Mouse (Mus musculus): ENCODE data around the gene Spin1. TPM values are rescaled to one million over a fixed set of nuclear protein-coding genes. Genes with fewer than 3 reads are reported as not detected.

Gene Spin1
- polyA plus RNA-seq, 1 experiment from 2014 or later = 97.3 TPM

- no peaks in the 10 kb centered on the region for H3K27me3 ChIP-seq (replicated peaks; ENCODE audit: control insufficient read depth, insufficient read depth, low read length)
- no peak for DNase-seq (ENCODE audit: low spot score)
- peaks cover 8% of the 10 kb centered on the region; the same call in 1 of the 2 replicates for H3K4me1 ChIP-seq (replicated peaks; ENCODE audit: control insufficient read depth, insufficient read depth, low read length)
- no peak overlapping the region for H3K27ac ChIP-seq (ENCODE audit: low read depth)
- WGBS = 77% methylated on average over 4 of the region's 4 CpGs
- no peaks in the 10 kb centered on the region for H3K9me3 ChIP-seq (ENCODE audit: control insufficient read depth, low read length)
- ATAC-seq (replicated peaks; ENCODE audit: low FRiP score, low TSS enrichment, low read depth) = no peak
- no peak overlapping the region for H3K9ac ChIP-seq (ENCODE audit: low read length)
- no peak overlapping the region for H3K4me3 ChIP-seq (ENCODE audit: low read depth, low read length)
- no peak overlapping the region for H3K4me2 ChIP-seq (ENCODE audit: low read length)
- H3K36me3 ChIP-seq (ENCODE audit: control insufficient read depth, insufficient read depth, low read length) = no peaks in the 10 kb centered on the region
These were observed 12.5 kb upstream of the Spin1 start for GRCm38 (mm10) chr13:51088207-51088606.

- WGBS = 76% methylated on average over 4 of the region's 4 CpGs
- H3K4me2 ChIP-seq (ENCODE audit: low read length) = no peak overlapping the region
- peaks cover 8% of the 10 kb centered on the region; the same call in 1 of the 2 replicates for H3K4me1 ChIP-seq (replicated peaks; ENCODE audit: control insufficient read depth, insufficient read depth, low read length)
- H3K9ac ChIP-seq (ENCODE audit: low read length) = no peak overlapping the region
- ATAC-seq (replicated peaks; ENCODE audit: low FRiP score, low TSS enrichment, low read depth) (no peak), DNase-seq (ENCODE audit: low spot score) (no peak)
- no peak overlapping the region for H3K27ac ChIP-seq (ENCODE audit: low read depth)
- H3K36me3 ChIP-seq (ENCODE audit: control insufficient read depth, insufficient read depth, low read length) = no peaks in the 10 kb centered on the region
- no peaks in the 10 kb centered on the region for H3K9me3 ChIP-seq (ENCODE audit: control insufficient read depth, low read length)
- no peaks in the 10 kb centered on the region for H3K27me3 ChIP-seq (replicated peaks; ENCODE audit: control insufficient read depth, insufficient read depth, low read length)
- no peak overlapping the region for H3K4me3 ChIP-seq (ENCODE audit: low read depth, low read length)
These were observed 11.6 kb upstream of the Spin1 start for GRCm38 (mm10) chr13:51089058-51089457.

- ATAC-seq (replicated peaks; ENCODE audit: low FRiP score, low TSS enrichment, low read depth) = no peak
- WGBS = 40% methylated on average over 5 of the region's 5 CpGs
- Histone ChIP-seq H3K4me2 (ENCODE audit: low read length) (no peak overlapping the region), H3K27me3 (replicated peaks; ENCODE audit: control insufficient read depth, insufficient read depth, low read length) (no peaks in the 10 kb centered on the region), H3K27ac (ENCODE audit: low read depth) (no peak overlapping the region), H3K36me3 (ENCODE audit: control insufficient read depth, insufficient read depth, low read length) (no peaks in the 10 kb centered on the region), H3K4me3 (ENCODE audit: low read depth, low read length) (no peak overlapping the region), H3K9me3 (ENCODE audit: control insufficient read depth, low read length) (no peaks in the 10 kb centered on the region), H3K9ac (ENCODE audit: low read length) (no peak overlapping the region), H3K4me1 (replicated peaks; ENCODE audit: control insufficient read depth, insufficient read depth, low read length) (peaks cover 8% of the 10 kb centered on the region; the same call in 1 of the 2 replicates)
- DNase-seq (ENCODE audit: low spot score) = no peak
These were observed 10.5 kb upstream of the Spin1 start for GRCm38 (mm10) chr13:51090105-51090661.

- WGBS = 92% methylated on average over 5 of the region's 5 CpGs
- no peak for ATAC-seq (replicated peaks; ENCODE audit: low FRiP score, low TSS enrichment, low read depth)
- peaks cover 8% of the 10 kb centered on the region; the same call in 1 of the 2 replicates for H3K4me1 ChIP-seq (replicated peaks; ENCODE audit: control insufficient read depth, insufficient read depth, low read length)
These were observed 7.2 kb upstream of the Spin1 start for GRCm38 (mm10) chr13:51093430-51093829.

GRCm38 (mm10) chr13:51094323-51095195 lies 6.1 kb upstream of the Spin1 start:
- ATAC-seq (replicated peaks; ENCODE audit: low FRiP score, low TSS enrichment, low read depth) = 0 out of 2 replicates have a peak, but pooled peaks have one; percentile 32
- WGBS = 77% methylated on average over 16 of the region's 16 CpGs

More at GRCm38 (mm10) chr13:51093430-51093829, 7.2 kb upstream of the Spin1 start:
- no peak for DNase-seq (ENCODE audit: low spot score)
- no peak overlapping the region for H3K27ac ChIP-seq (ENCODE audit: low read depth)
- no peaks in the 10 kb centered on the region for H3K27me3 ChIP-seq (replicated peaks; ENCODE audit: control insufficient read depth, insufficient read depth, low read length)
- no peaks in the 10 kb centered on the region for H3K36me3 ChIP-seq (ENCODE audit: control insufficient read depth, insufficient read depth, low read length)
- no peak overlapping the region for H3K4me2 ChIP-seq (ENCODE audit: low read length)
- no peak overlapping the region for H3K9ac ChIP-seq (ENCODE audit: low read length)
- no peaks in the 10 kb centered on the region for H3K9me3 ChIP-seq (ENCODE audit: control insufficient read depth, low read length)
- no peak overlapping the region for H3K4me3 ChIP-seq (ENCODE audit: low read depth, low read length)

GRCm38 (mm10) chr13:51095196-51095715 lies 5.4 kb upstream of the Spin1 start:
- 69% methylated on average over 7 of the region's 7 CpGs for WGBS
- Histone ChIP-seq H3K4me3 (ENCODE audit: low read depth, low read length) (no peak overlapping the region), H3K4me1 (replicated peaks; ENCODE audit: control insufficient read depth, insufficient read depth, low read length) (peaks cover 7% of the 10 kb centered on the region; the same call in 1 of the 2 replicates), H3K9me3 (ENCODE audit: control insufficient read depth, low read length) (no peaks in the 10 kb centered on the region), H3K9ac (ENCODE audit: low read length) (no peak overlapping the region), H3K27me3 (replicated peaks; ENCODE audit: control insufficient read depth, insufficient read depth, low read length) (no peaks in the 10 kb centered on the region), H3K27ac (ENCODE audit: low read depth) (no peak overlapping the region), H3K36me3 (ENCODE audit: control insufficient read depth, insufficient read depth, low read length) (no peaks in the 10 kb centered on the region), H3K4me2 (ENCODE audit: low read length) (no peak overlapping the region)
- no peak for DNase-seq (ENCODE audit: low spot score)
- no peak for ATAC-seq (replicated peaks; ENCODE audit: low FRiP score, low TSS enrichment, low read depth)

More at GRCm38 (mm10) chr13:51094323-51095195, 6.1 kb upstream of the Spin1 start:
- Histone ChIP-seq H3K9ac (ENCODE audit: low read length) (no peak overlapping the region), H3K27ac (ENCODE audit: low read depth) (no peak overlapping the region), H3K9me3 (ENCODE audit: control insufficient read depth, low read length) (no peaks in the 10 kb centered on the region), H3K27me3 (replicated peaks; ENCODE audit: control insufficient read depth, insufficient read depth, low read length) (no peaks in the 10 kb centered on the region), H3K4me2 (ENCODE audit: low read length) (no peak overlapping the region), H3K4me3 (ENCODE audit: low read depth, low read length) (no peak overlapping the region), H3K4me1 (replicated peaks; ENCODE audit: control insufficient read depth, insufficient read depth, low read length) (peaks cover 8% of the 10 kb centered on the region; the same call in 1 of the 2 replicates), H3K36me3 (ENCODE audit: control insufficient read depth, insufficient read depth, low read length) (no peaks in the 10 kb centered on the region)
- DNase-seq (ENCODE audit: low spot score) = no peak

GRCm38 (mm10) chr13:51096644-51097043 lies 4.0 kb upstream of the Spin1 start:
- H3K4me1 ChIP-seq (replicated peaks; ENCODE audit: control insufficient read depth, insufficient read depth, low read length) = 0 out of 2 replicates have a peak, but pooled peaks cover 2% of the 10 kb centered on the region
- H3K27ac ChIP-seq (ENCODE audit: low read depth) = no peak overlapping the region
- no peaks in the 10 kb centered on the region for H3K36me3 ChIP-seq (ENCODE audit: control insufficient read depth, insufficient read depth, low read length)
- no peak for DNase-seq (ENCODE audit: low spot score)
- H3K4me3 ChIP-seq (ENCODE audit: low read depth, low read length) = no peak overlapping the region
- no peak overlapping the region for H3K9ac ChIP-seq (ENCODE audit: low read length)
- H3K27me3 ChIP-seq (replicated peaks; ENCODE audit: control insufficient read depth, insufficient read depth, low read length) = no peaks in the 10 kb centered on the region
- ATAC-seq (replicated peaks; ENCODE audit: low FRiP score, low TSS enrichment, low read depth) = no peak
- 90% methylated on average over 6 of the region's 6 CpGs for WGBS
- no peaks in the 10 kb centered on the region for H3K9me3 ChIP-seq (ENCODE audit: control insufficient read depth, low read length)
- no peak overlapping the region for H3K4me2 ChIP-seq (ENCODE audit: low read length)

- H3K9ac ChIP-seq (ENCODE audit: low read length) = peak overlapping the region; percentile 98
- H3K27me3 ChIP-seq (replicated peaks; ENCODE audit: control insufficient read depth, insufficient read depth, low read length) = no peaks in the 10 kb centered on the region
- H3K9me3 ChIP-seq (ENCODE audit: control insufficient read depth, low read length) = 0 out of 2 replicates have a peak, but pooled peaks cover 4% of the 10 kb centered on the region
- peak overlapping the region; percentile 95 for H3K27ac ChIP-seq (ENCODE audit: low read depth)
- no peaks in the 10 kb centered on the region for H3K36me3 ChIP-seq (ENCODE audit: control insufficient read depth, insufficient read depth, low read length)
- no peak for ATAC-seq (replicated peaks; ENCODE audit: low FRiP score, low TSS enrichment, low read depth)
- H3K4me2 ChIP-seq (ENCODE audit: low read length) = peak overlapping the region; percentile 95
- peak; percentile 59 for DNase-seq (ENCODE audit: low spot score)
- peak overlapping the region; percentile 77 for H3K4me3 ChIP-seq (ENCODE audit: low read depth, low read length)
- 0 out of 2 replicates have a peak, but pooled peaks cover 2% of the 10 kb centered on the region for H3K4me1 ChIP-seq (replicated peaks; ENCODE audit: control insufficient read depth, insufficient read depth, low read length)
- WGBS = 5% methylated on average over 26 of the region's 26 CpGs
These were observed 984 bp upstream of the Spin1 start for GRCm38 (mm10) chr13:51099560-51100232.

Measured in intestine, embryonic 14.5 days (tissue).